ENCODE assay signal across 8 mouse cellular contexts in the genomic region with DNA sequence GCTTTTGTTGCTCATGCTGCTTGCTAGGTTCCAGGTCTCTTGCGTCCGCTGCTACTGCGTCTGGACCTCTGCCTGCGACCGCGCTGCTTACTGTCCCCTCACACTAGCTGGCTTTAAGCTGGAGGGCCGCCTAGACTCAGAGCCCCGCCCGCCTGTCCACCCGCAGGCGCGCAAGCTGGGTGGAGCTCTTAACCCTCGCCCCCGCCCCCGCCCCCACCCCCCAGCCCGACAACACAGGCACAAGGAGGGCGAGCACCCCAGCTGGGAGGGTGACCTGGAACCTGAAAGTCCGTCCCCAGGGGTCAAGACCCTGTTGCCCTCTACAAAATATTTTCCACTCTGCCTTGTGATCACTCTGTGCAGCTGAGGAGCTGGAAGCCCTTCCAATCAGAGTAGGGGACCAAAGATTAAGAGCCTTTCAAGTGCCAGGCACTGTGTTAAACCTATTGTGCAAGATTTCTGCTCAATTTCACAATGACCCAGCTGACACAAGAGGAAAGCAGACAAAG. TPM values are rescaled to one million over a fixed set of nuclear protein-coding genes. Genes with fewer than 3 reads are reported as not detected.
DNase-seq lines count a peak whose midpoint lies in the region; ATAC-seq and TF ChIP-seq lines count a peak whose summit lies in the region.

A gene (minus strand): TSS at position 106 of the 509 bp plus-strand sequence.

- H3K9ac ChIP-seq in embryonic facial prominence, embryonic 13.5 days, result peak within 1 kb of the TSS; percentile 66
- peak within 1 kb of the TSS; percentile 9; the same call in 1 of the 2 replicates for H3K9ac ChIP-seq in heart, embryonic 12.5 days
- peak within 1 kb of the TSS; percentile 20; the same call in 1 of the 2 replicates for H3K9ac ChIP-seq in liver, embryonic 16.5 days (ENCODE audit: low read depth, low read length)

- H3K9me3 ChIP-seq in embryonic facial prominence, embryonic 13.5 days, result no peaks in the 10 kb centered on the region
- no peaks in the 10 kb centered on the region for H3K9me3 ChIP-seq in heart, embryonic 12.5 days (replicated peaks)
- H3K9me3 ChIP-seq in liver, embryonic 16.5 days (replicated peaks; ENCODE audit: control insufficient read depth, low read length), result no peaks in the 10 kb centered on the region

- ATAC-seq in frontal cortex, adult (ENCODE audit: low TSS enrichment), result no peak
- no peak for ATAC-seq in embryonic facial prominence, embryonic 13.5 days (ENCODE audit: insufficient number of reproducible peaks, insufficient read depth, low FRiP score, low TSS enrichment, low read depth)
- ATAC-seq in heart, embryonic 12.5 days (ENCODE audit: insufficient number of reproducible peaks, low FRiP score), result peak; percentile 48; the same call in 1 of the 2 replicates
- ATAC-seq in liver, embryonic 16.5 days (ENCODE audit: low read depth), result peak; percentile 88

- WGBS in embryonic facial prominence, embryonic 13.5 days, result 16% methylated on average over 16 of the region's 18 CpGs
- WGBS in heart, embryonic 12.5 days, result 14% methylated on average over 18 of the region's 18 CpGs
- 22% methylated on average over 18 of the region's 18 CpGs for WGBS in liver, embryonic 16.5 days (ENCODE audit: insufficient replicate concordance)
- 19% methylated on average over 18 of the region's 18 CpGs for WGBS in olfactory bulb, adult 2 months
- WGBS in thymus, adult 2 months, result 13% methylated on average over 17 of the region's 18 CpGs

- no peak within 1 kb of the TSS for H3K27ac ChIP-seq in embryonic facial prominence, embryonic 13.5 days
- no peak within 1 kb of the TSS for H3K27ac ChIP-seq in heart, embryonic 12.5 days (ENCODE audit: poor library complexity, severe bottlenecking)
- peak within 1 kb of the TSS; percentile 41 for H3K27ac ChIP-seq in liver, embryonic 16.5 days (ENCODE audit: low read length)
- no peak within 1 kb of the TSS for H3K27ac ChIP-seq in olfactory bulb, adult 2 months (ENCODE audit: insufficient read depth, low read depth, low read length)
- no peak within 1 kb of the TSS for H3K27ac ChIP-seq in thymus, adult 2 months (ENCODE audit: control insufficient read depth, insufficient read depth, low read length)

- DNase-seq in frontal cortex, adult 2 months (ENCODE audit: extremely low spot score in 1 of 2, low spot score in 1 of 2), result no peak
- peak; percentile 5 for DNase-seq in kidney, postnatal 14 days
- no peak for DNase-seq in thymus, adult 2 months

- H3K4me2 ChIP-seq in embryonic facial prominence, embryonic 13.5 days, result peak within 1 kb of the TSS; percentile 55
- peak within 1 kb of the TSS; percentile 61 for H3K4me2 ChIP-seq in heart, embryonic 12.5 days
- peak within 1 kb of the TSS; percentile 13; the same call in 1 of the 2 replicates for H3K4me2 ChIP-seq in liver, embryonic 16.5 days (ENCODE audit: low read depth, low read length)

- H3K4me1 ChIP-seq in embryonic facial prominence, embryonic 13.5 days, result no peaks in the 10 kb centered on the region
- no peaks in the 10 kb centered on the region for H3K4me1 ChIP-seq in heart, embryonic 12.5 days (replicated peaks)
- no peaks in the 10 kb centered on the region for H3K4me1 ChIP-seq in liver, embryonic 16.5 days (ENCODE audit: control insufficient read depth, low read depth, low read length)
- no peaks in the 10 kb centered on the region for H3K4me1 ChIP-seq in olfactory bulb, adult 2 months (ENCODE audit: control insufficient read depth, insufficient read depth, low read length)
- H3K4me1 ChIP-seq in thymus, adult 2 months (replicated peaks; ENCODE audit: control insufficient read depth, insufficient read depth, low read length), result no peaks in the 10 kb centered on the region

- no peaks in the 10 kb centered on the region for H3K27me3 ChIP-seq in embryonic facial prominence, embryonic 13.5 days
- H3K27me3 ChIP-seq in heart, embryonic 12.5 days (replicated peaks), result no peaks in the 10 kb centered on the region
- H3K27me3 ChIP-seq in liver, embryonic 16.5 days (ENCODE audit: control insufficient read depth, insufficient read depth, low read depth, low read length), result no peaks in the 10 kb centered on the region
- H3K27me3 ChIP-seq in thymus, adult 2 months (ENCODE audit: control insufficient read depth, insufficient read depth, low read length), result no peaks in the 10 kb centered on the region

- no peak for TF ChIP-seq POLR2A in olfactory bulb, adult 2 months (IDR thresholded peaks at IDR 0.05; ENCODE audit: insufficient read depth, low read depth, low read length)
- no peak for TF ChIP-seq POLR2A in thymus, adult 2 months (IDR thresholded peaks at IDR 0.05; ENCODE audit: control insufficient read depth, extremely low read depth, insufficient read depth, low read length, poor library complexity)

- no peaks in the 10 kb centered on the region for H3K36me3 ChIP-seq in embryonic facial prominence, embryonic 13.5 days
- no peaks in the 10 kb centered on the region for H3K36me3 ChIP-seq in heart, embryonic 12.5 days
- no peaks in the 10 kb centered on the region for H3K36me3 ChIP-seq in liver, embryonic 16.5 days (ENCODE audit: control insufficient read depth, insufficient read depth)
- H3K36me3 ChIP-seq in thymus, adult 2 months (ENCODE audit: control insufficient read depth, insufficient read depth, low read length), result no peaks in the 10 kb centered on the region

- H3K4me3 ChIP-seq in embryonic facial prominence, embryonic 13.5 days, result peak within 1 kb of the TSS; percentile 37
- peak within 1 kb of the TSS; percentile 34 for H3K4me3 ChIP-seq in heart, embryonic 12.5 days
- H3K4me3 ChIP-seq in liver, embryonic 16.5 days (ENCODE audit: low read depth, low read length), result peak within 1 kb of the TSS; percentile 40
- H3K4me3 ChIP-seq in olfactory bulb, adult 2 months (ENCODE audit: insufficient read depth, low read depth, low read length), result peak within 1 kb of the TSS; percentile 46
- no peak within 1 kb of the TSS for H3K4me3 ChIP-seq in thymus, adult 2 months (ENCODE audit: control insufficient read depth, insufficient read depth, low read length)

- TF ChIP-seq CTCF in olfactory bulb, adult 2 months (IDR thresholded peaks at IDR 0.05; ENCODE audit: insufficient read depth, low read depth, low read length), result no peak
- TF ChIP-seq CTCF in thymus, adult 2 months (IDR thresholded peaks at IDR 0.05; ENCODE audit: borderline replicate concordance, control insufficient read depth, extremely low read depth, insufficient read depth, low read length, poor library complexity), result no peak

RNA-seq across cellular contexts. Expression of the gene that starts here (rescaled TPM):
- polyA plus RNA-seq in frontal cortex, adult 2 months (2012; rRNA removed), result 26.0 and 26.4 TPM in 2 replicates
- polyA plus RNA-seq in embryonic facial prominence, embryonic 13.5 days (2015; fragmentation: Nextera tagmentation; extraction: Ambion mirVana), result 13.9 and 17.5 TPM in 2 replicates
- polyA plus RNA-seq in heart, embryonic 12.5 days (2016; fragmentation: Nextera tagmentation; extraction: Ambion mirVana), result 7.3 and 8.0 TPM in 2 replicates
- 62.3 and 62.8 TPM in 2 replicates for polyA plus RNA-seq in liver, embryonic 16.5 days (2015; fragmentation: Nextera tagmentation; extraction: Ambion mirVana)
- not detected in 2 replicates for polyA plus RNA-seq in olfactory bulb, adult 2 months (2012; ENCODE audit: insufficient read depth, insufficient read length, low replicate concordance, missing spikeins)
- polyA plus RNA-seq in thymus, adult 2 months (2012; rRNA removed), result 1.3 and 1.7 TPM in 2 replicates

Comparison
In these comparisons a context has a peak if more than half of its experiments do, and no peak if none do; other contexts are left out.
1. ATAC-seq: peak in heart, embryonic 12.5 days (single experiment) and liver, embryonic 16.5 days (single experiment); none in frontal cortex, adult (single experiment) and embryonic facial prominence, embryonic 13.5 days (single experiment).
2. H3K9ac ChIP-seq: peak in every context shown above with its lines; median percentile 66 in embryonic facial prominence, embryonic 13.5 days; 20 in liver, embryonic 16.5 days; 9 in heart, embryonic 12.5 days.
3. Peak in every context shown above with its lines, with median percentiles within 50 percentile points of each other: H3K4me2 ChIP-seq.